Mouse (Mus musculus) CD8-positive naive resting alpha-beta T cell, adult 2 months (primary cell): ENCODE measurements at regions not wholly inside any gene's neighbourhood (a gene's known extent, or its start where the extent isn't known, plus 50 kb on each side); places are given as distances from the start of the nearest gene placed in this dataset.

ENCODE experiments used
- DNase-seq, 2 experiments: peaks; one replicate each; pipeline ENCODE4 v3.0.0; 2022; ENCODE audit warnings: low read depth in 2 of 2, low spot score in 2 of 2

GRCm38 (mm10) chr13:112118564-112118963 is 169.7 kb upstream of the Ankrd55 start:
- DNase-seq = no peak

- no peak for DNase-seq
Measured at GRCm38 (mm10) chr13:112119611-112120041, 168.6 kb upstream of the Ankrd55 start.

- DNase-seq = no peak
Measured at GRCm38 (mm10) chr13:112120346-112120745, 167.9 kb upstream of the Ankrd55 start.

GRCm38 (mm10) chr13:112121110-112121509 is 167.1 kb upstream of the Ankrd55 start:
- DNase-seq = no peak

- no peak for DNase-seq
Measured at GRCm38 (mm10) chr13:112122842-112123373, 165.3 kb upstream of the Ankrd55 start.

GRCm38 (mm10) chr13:112125769-112126469 is 162.3 kb upstream of the Ankrd55 start:
- DNase-seq = no peak

- DNase-seq = no peak
Measured at GRCm38 (mm10) chr13:112130220-112130619, 158.0 kb upstream of the Ankrd55 start.

- no peak for DNase-seq
Measured at GRCm38 (mm10) chr13:112130774-112131173, 157.5 kb upstream of the Ankrd55 start.

GRCm38 (mm10) chr13:112131191-112131590 is 157.1 kb upstream of the Ankrd55 start:
- DNase-seq = no peak

GRCm38 (mm10) chr13:112133736-112134135 is 154.5 kb upstream of the Ankrd55 start:
- DNase-seq = peak; percentile 2 to 16

GRCm38 (mm10) chr13:112134701-112135100 is 153.6 kb upstream of the Ankrd55 start:
- DNase-seq = no peak

- no peak for DNase-seq
Measured at GRCm38 (mm10) chr13:112135777-112136176, 152.5 kb upstream of the Ankrd55 start.

GRCm38 (mm10) chr13:112136850-112137249 is 151.4 kb upstream of the Ankrd55 start:
- no peak for DNase-seq

GRCm38 (mm10) chr13:112140871-112141270 is 147.4 kb upstream of the Ankrd55 start:
- DNase-seq = no peak

GRCm38 (mm10) chr13:112144393-112145348 is 143.6 kb upstream of the Ankrd55 start:
- no peak for DNase-seq

GRCm38 (mm10) chr13:112152614-112153550 is 135.4 kb upstream of the Ankrd55 start:
- DNase-seq = no peak

GRCm38 (mm10) chr13:112153681-112154127 is 134.5 kb upstream of the Ankrd55 start:
- DNase-seq = no peak

GRCm38 (mm10) chr13:112159430-112160172 is 128.7 kb upstream of the Ankrd55 start:
- DNase-seq = no peak

- no peak for DNase-seq
Measured at GRCm38 (mm10) chr13:112160173-112160641, 128.0 kb upstream of the Ankrd55 start.

GRCm38 (mm10) chr13:112160726-112161125 is 127.5 kb upstream of the Ankrd55 start:
- DNase-seq = no peak
